Mouse (Mus musculus) MEL (cell line): ENCODE data around the gene Krt7.

Source experiments
- CTCF ChIP-seq, 3 experiments: IDR thresholded peaks in 2 of 3; conservative IDR thresholded peaks in 1 of 3; 2 replicates each; pipeline ENCODE4 v1.5.1; 2011 to 2012; ENCODE audit warnings: low read length in 3 of 3, low read depth in 2 of 3, mild to moderate bottlenecking in 2 of 3, improper control_type of control experiment in 1 of 3, inconsistent platforms in 1 of 3, mixed read lengths in 1 of 3, moderate library complexity in 1 of 3; ENCODE audit not compliant: control insufficient read depth in 1 of 3, insufficient read depth in 1 of 3, poor library complexity in 1 of 3, severe bottlenecking in 1 of 3
- EP300 ChIP-seq, 2 experiments: IDR thresholded peaks; 2 replicates each; pipeline ENCODE4 v1.6.1; 2011; ENCODE audit warnings: improper control_type of control experiment in 2 of 2, low read length in 2 of 2, low read depth in 1 of 2, mild to moderate bottlenecking in 1 of 2
- JUND ChIP-seq: IDR thresholded peaks from 2 replicates; pipeline ENCODE4 v1.6.1; 2011; ENCODE audit warnings: low read depth, mild to moderate bottlenecking, improper control_type of control experiment, low read length
- KAT2A ChIP-seq: conservative IDR thresholded peaks from 2 replicates; pipeline ENCODE4 v1.6.1; 2012; ENCODE audit warnings: low read depth, low read length, improper control_type of control experiment, inconsistent platforms
- POLR2AphosphoS2 ChIP-seq: IDR thresholded peaks from 2 replicates; pipeline ENCODE4 v1.6.1; 2011; ENCODE audit warnings: low read length, improper control_type of control experiment
- ZMIZ1 ChIP-seq: IDR thresholded peaks from 2 replicates; pipeline ENCODE4 v1.6.1; 2012; ENCODE audit warnings: low read depth, mild to moderate bottlenecking, inconsistent platforms, low read length, improper control_type of control experiment, moderate library complexity

- TF ChIP-seq CTCF (IDR thresholded peaks at IDR 0.05 in 2 of 3, conservative IDR thresholded peaks at IDR 0.05 in 1 of 3; ENCODE audit: control insufficient read depth in 1 of 3, insufficient read depth in 1 of 3, low read depth in 2 of 3, low read length in 3 of 3, poor library complexity in 1 of 3, severe bottlenecking in 1 of 3) (no peak), JUND (no peak), ZMIZ1 (no peak), EP300 (IDR thresholded peaks at IDR 0.05; ENCODE audit: low read depth in 1 of 2, low read length in 2 of 2) (no peak), POLR2AphosphoS2 (no peak), KAT2A (no peak)
Observed at GRCm38 (mm10) chr15:101390203-101390602, 20.6 kb upstream of the Krt7 start.
